25 mouse cellular contexts compared by ENCODE assay signal in genomic region chr4:123397049-123397448, GRCm38 (mm10). TPM values are rescaled to one million over a fixed set of nuclear protein-coding genes. Genes with fewer than 3 reads are reported as not detected.
DNase-seq lines count a peak whose midpoint lies in the region; ATAC-seq and TF ChIP-seq lines count a peak whose summit lies in the region.
"Had no signal": no experiment of that assay in that cellular context is flagged by ENCODE, and none has a peak within 500 bp of the region (broad histone marks: within the 10 kb centered on the region; RNA-seq: fewer than 3 reads in every experiment).

No protein-coding gene starts in this region.

- intact Hi-C loops in heart, adult 2 months (cut with DNase I): no loop called here
- intact Hi-C loops in heart, postnatal 14 days (cut with DNase I): no loop called here

- no peaks in the 10 kb centered on the region for H3K27me3 ChIP-seq in heart, adult 2 months (ENCODE audit: control insufficient read depth, insufficient read depth, low read length)
- H3K27me3 ChIP-seq in heart, embryonic 16.5 days (ENCODE audit: control insufficient read depth, insufficient read depth, low read length): no peaks in the 10 kb centered on the region
- H3K27me3 ChIP-seq in kidney, embryonic 14.5 days (ENCODE audit: control insufficient read depth, insufficient read depth, low read length): no peaks in the 10 kb centered on the region
- H3K27me3 ChIP-seq: embryonic facial prominence, embryonic 13.5 days; embryonic facial prominence, embryonic 15.5 days; forebrain, embryonic 12.5 days had no signal

- no peak overlapping the region for H3K9ac ChIP-seq in heart, adult 2 months (ENCODE audit: low read depth, low read length)
- no peak overlapping the region for H3K9ac ChIP-seq in heart, embryonic 16.5 days (ENCODE audit: low read length)
- H3K9ac ChIP-seq in kidney, embryonic 14.5 days (ENCODE audit: low read depth, low read length): no peak overlapping the region
- H3K9ac ChIP-seq: embryonic facial prominence, embryonic 13.5 days; embryonic facial prominence, embryonic 15.5 days; forebrain, embryonic 12.5 days had no signal

- ATAC-seq in heart, embryonic 16.5 days (replicated peaks; ENCODE audit: extremely low read depth, insufficient read depth, low FRiP score): no peak
- ATAC-seq in kidney, embryonic 14.5 days (ENCODE audit: low FRiP score, low TSS enrichment): peak; percentile 60; the same call in 1 of the 2 replicates
- ATAC-seq: forebrain, embryonic 14.5 days had no signal

- WGBS in heart, adult 2 months: 82% methylated on average over 8 of the region's 8 CpGs
- 90% methylated on average over 8 of the region's 8 CpGs for WGBS in heart, embryonic 16.5 days
- 72% methylated on average over 8 of the region's 8 CpGs for WGBS in kidney, embryonic 14.5 days

- peaks cover 47% of the 10 kb centered on the region for H3K36me3 ChIP-seq in heart, adult 2 months (ENCODE audit: control insufficient read depth, insufficient read depth, low read length)
- peaks cover 64% of the 10 kb centered on the region for H3K36me3 ChIP-seq in heart, embryonic 16.5 days (ENCODE audit: control insufficient read depth, insufficient read depth)
- H3K36me3 ChIP-seq in kidney, embryonic 14.5 days (ENCODE audit: control insufficient read depth, insufficient read depth, low read length): peaks cover 84% of the 10 kb centered on the region

- H3K79me2 ChIP-seq in heart, adult 2 months (replicated peaks; ENCODE audit: control insufficient read depth, insufficient read depth, low read length): 0 out of 2 replicates have a peak, but pooled peaks cover 1% of the 10 kb centered on the region

- peak overlapping the region; percentile 78; the same call in 1 of the 2 replicates for H3K27ac ChIP-seq in heart, adult 2 months
- H3K27ac ChIP-seq in heart, embryonic 16.5 days (ENCODE audit: low read length): peak overlapping the region; percentile 18
- H3K27ac ChIP-seq in kidney, embryonic 14.5 days (ENCODE audit: low read depth, low read length): no peak overlapping the region
- H3K27ac ChIP-seq in layer of hippocampus, adult 2 months: no peak overlapping the region
- H3K27ac ChIP-seq: embryonic facial prominence, embryonic 13.5 days; embryonic facial prominence, embryonic 15.5 days; forebrain, embryonic 10.5 days; forebrain, embryonic 12.5 days had no signal

- no peak overlapping the region for H3K4me3 ChIP-seq in heart, adult 2 months
- H3K4me3 ChIP-seq in heart, embryonic 16.5 days (ENCODE audit: low read length): no peak overlapping the region
- no peak overlapping the region for H3K4me3 ChIP-seq in kidney, embryonic 14.5 days (ENCODE audit: low read length)
- no peak overlapping the region for H3K4me3 ChIP-seq in layer of hippocampus, adult 2 months
- H3K4me3 ChIP-seq: embryonic facial prominence, embryonic 13.5 days; embryonic facial prominence, embryonic 15.5 days; erythroblast, embryonic 14.5 days; forebrain, embryonic 10.5 days; forebrain, embryonic 12.5 days had no signal

- no peak overlapping the region for H3K4me2 ChIP-seq in heart, embryonic 16.5 days (ENCODE audit: low read depth, low read length)
- no peak overlapping the region for H3K4me2 ChIP-seq in kidney, embryonic 14.5 days (replicated peaks; ENCODE audit: low read depth, low read length)
- H3K4me2 ChIP-seq: embryonic facial prominence, embryonic 13.5 days; embryonic facial prominence, embryonic 15.5 days; forebrain, embryonic 12.5 days had no signal

- TF ChIP-seq CTCF in heart, adult 2 months (IDR thresholded peaks at IDR 0.05): no peak
- TF ChIP-seq CTCF in layer of hippocampus, adult 2 months (conservative IDR thresholded peaks at IDR 0.05): no peak

- H3K9me3 ChIP-seq in heart, embryonic 16.5 days (replicated peaks; ENCODE audit: control insufficient read depth, low read length): no peaks in the 10 kb centered on the region
- H3K9me3 ChIP-seq in kidney, embryonic 14.5 days (ENCODE audit: control insufficient read depth, low read length): no peaks in the 10 kb centered on the region
- H3K9me3 ChIP-seq: embryonic facial prominence, embryonic 13.5 days; embryonic facial prominence, embryonic 15.5 days; forebrain, embryonic 10.5 days; forebrain, embryonic 12.5 days had no signal

- no peak for TF ChIP-seq POLR2A in heart, adult 2 months (IDR thresholded peaks at IDR 0.05; ENCODE audit: insufficient read depth, low read depth, low read length)

- no peak for TF ChIP-seq EP300 in heart, adult 2 months (IDR thresholded peaks at IDR 0.05; ENCODE audit: insufficient read depth, low read depth, low read length)

- DNase-seq in heart, adult 2 months: no peak
- DNase-seq in heart, adult 18-20 months: no peak
- DNase-seq in heart, postnatal 14 days: no peak
- DNase-seq in kidney, postnatal 36 days: no peak
- no peak for DNase-seq in layer of hippocampus, adult 2 months (ENCODE audit: low spot score in 2 of 2)
- DNase-seq: adrenal gland, adult 2 months; adrenal gland, postnatal 10 days; adrenal gland, postnatal 25 days; cerebellum, adult 11 months; cerebellum, adult 18-20 months; cerebellum, adult 8-10 months; cerebellum, adult 9-11 months; cerebellum, postnatal 14 days; cerebellum, postnatal 36 days; embryo, embryonic 11 days had no signal

- peaks cover 11% of the 10 kb centered on the region for H3K4me1 ChIP-seq in heart, adult 2 months (ENCODE audit: control insufficient read depth, insufficient read depth, low read length)
- peaks cover 17% of the 10 kb centered on the region for H3K4me1 ChIP-seq in heart, embryonic 16.5 days (ENCODE audit: control insufficient read depth, insufficient read depth, low read length)
- no peaks in the 10 kb centered on the region for H3K4me1 ChIP-seq in kidney, embryonic 14.5 days (ENCODE audit: control insufficient read depth, insufficient read depth, low read length)
- H3K4me1 ChIP-seq: embryonic facial prominence, embryonic 13.5 days; embryonic facial prominence, embryonic 15.5 days; forebrain, embryonic 10.5 days; forebrain, embryonic 12.5 days had no signal

RNA-seq across cellular contexts. Expression of gene Bmp8a, which starts 54.0 kb away (rescaled TPM):
- total RNA-seq in heart, adult 2 months (2021): not detected
- polyA plus RNA-seq in heart, adult 2 months (2012; rRNA removed): not detected in 2 replicates
- not detected for total RNA-seq in heart, adult 18-20 months (2021)
- 0.09 and 0.20 TPM in 2 replicates for polyA plus RNA-seq in heart, embryonic 16.5 days (2015; fragmentation: Nextera tagmentation; extraction: Ambion mirVana)
- total RNA-seq in heart, postnatal 14 days (2021): under 1 TPM; 0.10 to 0.12 TPM
- 0.20 TPM in 1 of 2 replicates, not detected in the other for polyA plus RNA-seq in kidney, embryonic 14.5 days (2014; fragmentation: Nextera tagmentation; extraction: Ambion mirVana)
- total RNA-seq in layer of hippocampus, adult 2 months (2021): under 1 TPM in 1 of 2 experiments, not detected in 1; 0.15 TPM
- total RNA-seq: adrenal gland, postnatal 25 days; adrenal gland, postnatal 4 days; common myeloid progenitor, adult 5-6 weeks had no signal
- polyA plus RNA-seq: erythroblast, embryonic 14.5 days; forebrain, embryonic 12.5 days; forebrain, embryonic 14.5 days had no signal

Comparison
In these comparisons a context has a peak if more than half of its experiments do, and no peak if none do; other contexts are left out.
1. H3K27ac ChIP-seq: peak in heart, adult 2 months (single experiment) and heart, embryonic 16.5 days (single experiment); none in kidney, embryonic 14.5 days (single experiment) and layer of hippocampus, adult 2 months (single experiment).